Mouse (Mus musculus) c-Kit-positive CD71-positive TER-119-negative erythroid progenitor cells, embryonic 14.5 days (primary cell): ENCODE data around the gene Pde6g.

Source experiments
- DNase-seq: peaks from one replicate; pipeline ENCODE4 v3.0.0-alpha.2; 2013; ENCODE audit warnings: low read depth

Pde6g gene

DNA sequence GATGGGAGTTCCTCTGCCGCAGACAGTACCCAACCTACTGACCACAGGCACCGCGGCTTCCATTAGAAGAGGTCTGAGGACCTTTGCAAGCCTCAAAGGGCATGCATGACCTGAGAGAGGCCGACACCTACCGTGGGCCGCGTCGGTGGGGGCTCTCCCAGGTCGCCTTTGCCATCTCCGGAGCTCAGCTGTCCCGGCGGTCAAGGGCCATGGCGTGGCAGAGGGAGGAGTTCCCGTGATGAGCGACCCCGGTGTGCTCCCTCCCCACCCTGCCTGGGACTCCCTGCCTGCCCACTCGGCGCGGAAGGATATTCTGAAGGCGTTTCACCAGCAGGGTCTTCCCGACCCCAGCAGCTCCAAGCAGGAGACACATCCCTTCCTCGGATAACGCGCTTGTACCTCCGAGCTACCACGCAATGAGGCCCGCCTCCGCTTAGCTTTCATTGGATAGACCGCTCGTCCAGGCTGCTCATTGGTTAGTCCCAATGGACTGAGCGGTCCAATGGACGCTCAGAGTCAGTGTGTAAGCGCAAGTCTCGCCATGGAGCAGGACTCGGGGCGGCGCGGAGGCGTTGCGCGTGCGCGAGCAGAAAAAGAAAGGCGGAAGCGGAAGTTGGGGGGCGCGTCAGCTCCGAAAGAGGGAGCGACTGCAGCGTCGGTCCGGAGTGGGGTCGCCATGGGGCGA lies 13.9 kb upstream of the Pde6g start, which contains the start of gene Arl16:
Arl16 (minus strand) TSS at position 557 of the 685 bp plus-strand sequence.
- DNase-seq, result peak; percentile 98

DNA sequence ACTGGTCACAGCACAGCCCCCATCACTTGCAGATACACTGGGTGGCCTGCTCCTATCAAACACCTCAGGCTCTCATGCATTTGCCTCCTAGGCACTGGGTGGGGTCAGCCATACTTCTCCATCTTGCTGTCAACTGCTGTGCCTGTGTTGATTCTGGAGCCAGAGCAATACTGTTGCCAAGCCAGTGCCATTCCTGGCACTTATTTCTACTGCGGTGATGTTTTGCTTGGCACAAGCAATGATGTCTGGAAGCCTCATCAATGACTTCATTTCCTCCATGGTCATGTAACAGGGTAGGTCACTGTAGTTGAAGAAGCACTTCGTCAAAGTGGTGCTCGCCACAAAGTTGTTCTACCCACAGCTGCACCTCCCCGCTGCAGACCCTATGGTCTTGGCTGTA lies 12.2 kb upstream of the Pde6g start:
- DNase-seq, result no peak

DNA sequence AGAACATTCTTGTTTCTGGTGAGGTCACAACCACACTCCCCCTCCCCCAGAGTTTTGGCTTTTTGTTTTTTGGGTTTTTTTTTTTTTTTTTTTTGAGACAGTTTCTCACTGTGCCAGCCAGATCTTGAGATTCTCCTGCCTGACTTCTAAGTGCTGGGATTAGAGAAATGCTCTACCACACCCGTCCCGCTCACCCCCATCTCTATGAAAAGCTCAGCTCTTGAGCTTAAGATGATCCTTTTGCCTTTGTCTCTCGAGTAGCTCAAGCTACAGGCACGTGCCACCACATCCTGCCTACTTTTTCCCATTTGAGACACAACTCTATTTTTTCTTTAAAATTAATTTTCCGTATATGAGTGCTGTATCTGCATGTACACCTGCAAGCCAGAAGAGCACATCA lies 11.1 kb upstream of the Pde6g start:
- DNase-seq, result no peak

DNA sequence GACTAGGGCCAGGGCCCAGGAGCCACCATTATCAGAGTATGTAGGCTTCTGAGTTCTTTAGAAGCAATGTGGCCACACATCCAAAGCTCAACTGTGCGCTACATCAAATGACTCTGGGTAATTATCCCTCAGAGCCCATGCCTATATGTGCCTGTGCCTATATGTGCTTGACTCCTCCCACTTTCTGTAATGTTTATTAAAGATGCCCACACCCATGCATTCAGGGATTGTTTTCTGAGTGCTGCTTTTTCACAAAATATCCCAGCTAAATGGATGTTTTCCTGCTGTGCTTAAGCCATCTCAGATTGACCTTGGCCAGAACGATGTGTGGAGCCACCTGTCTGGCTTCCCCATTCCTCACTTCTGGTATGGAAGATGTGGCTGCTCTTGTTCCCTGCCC lies 10.2 kb upstream of the Pde6g start:
- DNase-seq, result no peak

DNA sequence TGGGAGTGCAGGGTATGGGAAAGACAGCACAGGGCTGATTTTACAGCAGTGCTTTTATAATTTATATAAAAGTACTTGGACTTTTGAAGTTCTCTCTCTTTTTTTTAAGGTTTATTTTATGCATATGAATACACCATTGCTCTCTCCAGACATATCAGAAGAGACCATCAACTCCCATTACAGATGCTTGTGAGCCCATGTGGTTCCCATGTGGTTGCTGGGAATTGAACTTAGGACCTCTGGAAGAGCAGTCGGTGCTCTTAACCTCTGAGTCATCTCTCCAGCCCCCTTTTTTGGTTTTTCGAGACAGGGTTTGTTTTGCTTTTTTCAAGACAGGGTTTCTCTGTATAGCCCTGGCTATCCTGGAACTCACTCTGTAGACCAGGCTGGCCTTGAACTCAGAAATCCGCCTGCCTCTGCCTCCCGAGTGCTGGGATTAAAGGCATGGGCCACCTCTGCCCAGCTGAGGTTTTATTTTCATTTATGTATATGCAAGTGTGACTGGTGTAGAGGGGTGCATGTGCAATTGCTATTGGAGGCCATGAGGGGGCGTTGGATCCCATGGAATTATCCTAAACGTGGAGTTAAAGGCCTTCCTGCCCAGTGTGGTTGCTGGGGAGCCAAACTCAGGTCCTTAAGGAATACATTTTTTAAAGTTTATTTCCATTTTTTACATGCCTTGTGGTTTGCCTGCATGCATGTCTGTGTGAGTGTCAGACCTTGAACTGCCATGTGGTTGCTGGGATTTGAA lies 5.7 kb upstream of the Pde6g start:
- peak; percentile 45 for DNase-seq

DNA sequence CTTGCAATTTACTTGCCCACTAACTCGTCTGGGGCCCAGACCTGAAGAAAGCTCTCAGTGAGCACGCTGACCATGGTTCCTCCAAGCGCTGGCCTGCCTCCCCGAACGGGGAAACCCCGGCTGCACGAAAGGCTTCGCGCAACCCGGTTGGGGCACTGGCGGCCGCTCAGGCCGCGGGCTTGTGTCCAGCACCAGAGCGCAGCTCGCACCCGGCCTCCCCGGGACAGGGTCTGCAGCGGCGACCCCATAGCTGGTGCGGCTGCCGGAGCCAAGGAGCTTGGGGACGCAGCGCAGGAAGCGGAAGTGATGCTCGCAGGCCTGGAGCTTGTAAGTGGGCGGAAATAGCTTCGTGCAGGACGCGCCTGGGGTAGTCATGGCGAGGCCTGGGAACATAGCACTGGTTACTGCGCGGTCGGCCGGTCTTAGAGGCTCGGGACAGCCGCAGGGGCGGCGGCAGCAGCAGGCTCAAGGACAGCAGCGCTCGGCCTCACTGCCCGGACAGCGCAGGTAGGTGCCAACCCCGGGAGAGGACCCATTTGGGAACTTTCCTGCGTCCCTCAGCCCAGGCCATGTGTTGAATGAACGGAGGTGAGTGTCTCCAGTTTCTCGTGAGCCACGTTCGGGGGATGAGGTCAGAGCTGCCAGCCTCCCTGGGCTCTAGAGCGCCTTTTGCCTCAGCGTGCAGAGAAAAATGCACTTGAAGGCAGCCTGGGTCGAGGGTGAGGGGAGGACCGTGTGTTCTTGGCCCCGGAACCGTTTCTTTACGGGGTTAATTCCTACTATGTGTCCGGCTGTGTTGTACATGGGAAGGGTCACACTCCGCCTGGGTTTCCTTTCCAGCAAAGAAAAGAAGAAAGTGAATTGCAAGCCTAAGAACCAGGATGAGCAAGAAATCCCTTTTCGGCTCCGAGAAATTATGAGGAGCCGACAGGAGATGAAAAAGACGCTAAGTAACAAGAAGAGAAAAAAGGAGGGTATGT lies 4.8 kb upstream of the Pde6g start, which contains the start of the genes Oxld1 and Ccdc137:
Oxld1 (minus strand) TSS at position 297 of the 980 bp plus-strand sequence.
Ccdc137 (plus strand) TSS at position 344 of the 980 bp plus-strand sequence.
- peak; percentile 74 for DNase-seq

DNA sequence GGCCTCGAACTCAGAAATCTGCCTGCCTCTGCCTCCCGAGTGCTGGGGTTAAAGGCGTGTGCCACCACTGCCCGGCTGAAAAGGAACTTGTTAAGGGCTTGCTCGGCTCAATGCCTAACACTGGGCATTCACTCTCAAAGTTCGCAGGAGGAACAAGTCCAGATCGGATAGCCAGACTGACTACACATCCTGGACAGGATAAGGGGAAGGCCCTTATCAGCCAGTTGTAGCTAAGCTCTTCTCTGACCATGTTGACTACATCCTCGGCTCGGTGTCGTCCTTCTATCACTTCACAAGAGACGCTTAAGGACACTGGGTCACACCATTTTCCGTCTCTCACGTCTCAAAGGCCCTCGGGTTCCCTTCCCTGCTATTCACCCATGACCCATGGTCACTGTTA lies 4.1 kb upstream of the Pde6g start:
- peak; percentile 43 for DNase-seq

DNA sequence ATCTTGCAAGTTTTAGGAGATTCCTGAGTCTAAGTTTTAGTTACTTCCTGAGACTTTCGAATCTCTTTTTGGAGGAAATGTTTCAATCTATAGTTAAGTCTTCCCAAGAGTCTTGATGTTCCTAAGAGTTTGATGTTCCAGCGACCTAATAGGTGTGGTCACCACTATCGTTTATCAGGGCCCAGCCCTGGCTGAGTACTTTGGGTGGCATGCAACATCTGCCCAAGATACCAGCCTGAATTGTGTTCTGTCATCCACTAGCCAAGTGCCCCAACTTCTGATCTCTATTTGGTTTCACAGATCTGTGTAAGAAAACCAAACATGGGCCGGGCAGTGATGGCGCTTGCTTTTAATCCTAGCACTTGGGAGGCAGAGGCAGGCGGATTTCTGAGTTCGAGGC lies 2.1 kb upstream of the Pde6g start:
- no peak for DNase-seq

DNA sequence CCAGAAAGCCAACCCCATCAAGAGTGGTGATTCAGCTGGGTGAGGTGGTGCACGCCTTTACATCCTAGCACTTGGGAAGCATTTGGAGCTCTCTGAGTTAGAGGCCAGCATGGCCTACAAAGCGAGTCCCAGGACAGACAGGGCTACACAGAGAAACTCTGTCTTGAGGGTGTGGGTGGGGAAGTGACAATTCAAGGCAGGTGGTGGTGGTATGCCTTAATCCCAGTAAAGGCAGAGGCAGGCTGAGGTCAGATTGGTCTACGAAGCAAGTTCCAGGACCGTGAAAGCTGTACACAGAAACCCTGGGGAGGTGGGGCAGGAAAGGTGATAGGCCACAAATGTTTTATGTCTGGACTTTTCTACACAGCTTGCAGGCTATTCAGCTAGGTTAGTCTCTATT lies 1.7 kb upstream of the Pde6g start:
- DNase-seq, result no peak

DNA sequence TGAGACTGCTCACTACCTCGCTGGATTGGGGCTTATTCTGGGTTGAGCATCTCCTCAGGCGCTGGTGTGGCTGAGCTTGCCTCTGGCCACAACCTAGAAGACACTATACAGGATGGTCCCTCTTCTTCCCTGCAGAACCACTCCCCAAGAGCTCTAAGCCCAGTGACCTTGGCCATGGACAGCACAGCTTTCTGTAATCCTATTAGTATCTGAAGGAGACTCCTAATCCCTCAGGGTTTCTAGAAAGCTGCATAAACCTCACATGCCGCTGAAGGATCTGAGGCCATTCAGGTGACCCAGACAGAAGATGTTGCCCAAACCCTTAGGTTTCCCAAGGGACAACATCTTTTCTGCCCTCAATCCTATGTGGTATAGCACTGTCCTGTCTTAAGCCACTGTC lies 1.1 kb downstream of the Pde6g start:
- no peak for DNase-seq

DNA sequence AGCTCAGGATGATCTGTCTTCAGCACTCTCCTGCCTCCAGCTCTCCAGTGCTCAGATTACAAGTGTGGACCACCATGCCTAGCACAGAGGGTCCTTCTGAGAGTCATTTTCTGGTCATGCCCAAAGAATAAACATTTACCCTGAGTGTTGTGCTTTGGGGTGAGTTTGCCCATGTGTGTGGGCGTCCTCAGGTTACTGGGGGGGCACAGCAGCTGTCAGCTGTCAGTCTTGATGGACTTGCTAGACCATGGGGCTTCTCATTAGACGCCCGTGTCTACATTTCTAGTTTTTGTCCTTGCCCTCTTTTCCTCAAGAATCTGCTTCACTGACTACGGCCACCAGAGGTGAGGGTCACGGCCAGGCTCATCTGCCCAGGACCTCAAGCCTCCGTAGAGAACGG lies 6.1 kb downstream of the Pde6g start:
- no peak for DNase-seq

DNA sequence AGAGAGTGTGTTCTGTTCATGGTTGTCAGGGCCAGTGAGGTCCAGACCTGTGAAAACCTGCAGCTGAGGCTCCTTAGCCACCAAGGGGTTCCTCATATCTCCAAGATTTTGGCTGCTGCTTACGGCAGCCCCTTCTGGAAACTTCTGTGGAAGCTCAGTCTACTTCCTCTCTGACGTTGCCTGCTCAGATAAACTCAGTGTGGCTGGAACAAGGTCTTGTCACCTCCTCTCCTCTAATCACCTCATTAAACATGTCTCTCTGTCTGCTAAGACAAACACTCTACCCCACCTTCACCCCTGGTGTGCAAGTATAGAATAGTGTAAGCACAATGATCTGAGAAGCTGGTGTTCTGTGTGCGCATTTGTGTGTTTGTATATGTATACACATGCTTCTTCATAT lies 7.8 kb downstream of the Pde6g start:
- DNase-seq, result no peak

DNA sequence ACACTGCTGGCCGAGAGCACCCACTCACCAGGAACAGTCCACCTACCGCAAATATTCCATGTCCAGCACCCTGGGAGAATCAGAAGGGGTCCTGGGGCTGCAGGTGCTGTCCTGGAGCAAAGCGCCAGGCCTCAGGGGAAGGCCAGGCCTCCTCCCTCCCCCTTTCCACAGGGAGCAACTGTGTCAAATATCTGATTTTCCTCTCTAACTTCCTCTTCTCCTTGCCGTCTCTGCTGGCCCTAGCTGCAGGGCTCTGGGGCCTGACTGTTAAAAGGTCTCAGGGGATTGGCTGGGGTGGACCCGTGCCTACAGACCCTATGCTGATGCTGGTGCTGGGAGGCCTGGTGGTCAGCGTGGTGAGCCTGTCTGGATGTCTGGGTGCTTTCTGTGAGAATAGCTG lies 9.2 kb downstream of the Pde6g start:
- no peak for DNase-seq

DNA sequence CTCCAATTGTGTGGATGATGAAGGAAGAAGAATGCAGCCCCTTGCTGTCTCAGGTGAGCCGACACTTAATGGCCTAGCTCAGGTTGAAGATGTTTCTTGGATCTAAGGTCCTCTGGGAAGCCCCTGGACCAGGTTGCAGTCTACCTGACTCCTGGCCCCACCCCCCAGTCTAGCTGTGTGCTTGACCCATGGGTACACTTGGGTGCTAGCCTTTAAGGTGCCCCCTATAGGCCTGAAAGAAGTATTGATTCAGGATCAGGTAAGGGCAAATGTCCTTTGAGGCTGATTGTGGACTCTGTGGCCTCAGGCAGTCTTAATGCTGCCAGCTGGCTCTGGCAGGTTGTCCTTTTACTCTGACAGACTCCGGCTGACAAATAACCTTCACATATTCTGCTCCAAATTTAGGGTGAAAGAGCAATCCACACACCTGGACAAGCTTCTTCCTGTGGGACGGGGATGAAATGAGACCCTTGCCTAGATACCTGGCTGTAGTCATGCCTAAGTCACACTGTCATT lies 10.5 kb downstream of the Pde6g start:
- no peak for DNase-seq

DNA sequence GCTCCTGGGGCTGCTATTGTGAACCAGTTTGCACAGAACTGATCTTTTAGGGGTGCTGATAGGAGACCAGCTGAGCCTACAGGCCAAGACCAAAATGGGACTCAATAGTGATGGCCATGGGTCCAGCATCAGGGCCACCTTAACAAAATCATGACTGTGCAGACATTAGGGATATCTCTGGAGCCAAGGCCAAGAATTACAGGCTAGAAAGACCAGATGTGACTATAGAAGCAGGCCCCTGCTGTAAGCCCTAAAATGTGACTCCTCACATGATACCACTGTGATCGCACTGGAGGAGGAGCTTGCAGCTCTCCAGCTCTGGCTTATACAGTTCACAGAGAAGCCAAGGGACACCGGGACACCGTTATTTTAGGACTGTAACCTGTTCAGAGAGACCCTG lies 11.0 kb downstream of the Pde6g start, which contains the start of gene Tspan10:
Tspan10 (plus strand) TSS at position 301 of the 400 bp plus-strand sequence.
- no peak for DNase-seq

DNA sequence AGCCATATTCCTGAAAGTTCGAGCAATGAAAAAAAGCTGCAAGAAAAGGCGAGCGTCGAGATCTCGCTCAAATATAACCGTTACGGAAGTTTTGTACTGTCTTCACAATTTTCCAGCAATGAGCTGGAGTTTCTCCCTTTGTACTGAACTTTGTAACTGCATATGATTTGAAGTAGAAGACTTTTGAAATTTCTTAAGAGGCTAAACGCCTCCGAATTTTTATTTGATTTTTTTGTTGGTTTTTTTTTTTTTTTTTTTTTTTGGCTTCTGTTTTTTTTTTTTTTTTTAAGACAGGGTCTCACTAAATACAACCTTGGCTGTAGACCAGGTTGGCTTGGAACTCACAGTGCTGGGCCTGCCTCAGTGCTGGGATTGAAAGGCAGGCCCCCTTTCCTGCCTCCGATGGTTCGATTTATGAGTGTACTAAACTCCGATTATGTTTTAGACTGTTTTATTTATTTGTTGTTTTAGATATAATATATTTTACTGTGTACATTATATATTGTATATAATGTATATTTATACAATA lies 15.4 kb downstream of the Pde6g start:
- no peak for DNase-seq

DNA sequence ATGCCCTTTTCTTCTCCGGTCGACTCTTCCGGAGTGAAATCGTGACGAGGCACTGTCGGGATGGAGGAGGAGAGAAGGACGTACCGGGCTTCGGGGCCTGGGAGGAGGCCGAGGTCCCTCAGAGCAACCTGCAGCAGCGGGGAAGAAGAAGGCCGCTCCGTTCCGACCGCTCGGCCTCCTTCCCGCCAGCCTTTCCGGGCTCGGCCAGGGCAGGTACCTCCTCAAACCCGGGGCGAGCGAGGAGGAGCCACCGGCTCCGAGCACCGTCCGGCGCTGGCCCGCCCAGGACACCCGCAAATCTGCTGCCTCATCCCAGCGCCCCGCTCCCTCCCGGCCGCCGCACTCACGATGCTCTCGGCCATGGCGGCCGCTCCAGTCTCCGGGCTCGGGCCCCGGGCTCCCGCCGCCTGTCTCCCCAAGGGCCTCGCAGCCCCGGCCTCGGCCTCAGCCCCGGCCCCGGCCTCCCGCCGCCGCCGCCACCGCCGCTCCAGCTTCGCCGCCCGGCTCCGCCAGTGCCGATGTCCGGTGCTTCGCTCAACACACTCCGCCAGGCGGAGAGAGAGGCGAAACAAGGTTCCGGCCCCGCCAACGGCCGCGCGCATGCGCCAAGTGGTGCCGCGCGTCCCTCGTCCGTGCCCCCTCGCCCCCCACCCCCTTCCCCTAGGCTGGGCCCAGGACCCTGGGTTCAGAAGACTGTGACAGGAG lies 16.0 kb downstream of the Pde6g start, which contains the start of gene Nploc4:
Nploc4 (minus strand) TSS at position 557 of the 705 bp plus-strand sequence.
- DNase-seq, result peak; percentile 74

DNA sequence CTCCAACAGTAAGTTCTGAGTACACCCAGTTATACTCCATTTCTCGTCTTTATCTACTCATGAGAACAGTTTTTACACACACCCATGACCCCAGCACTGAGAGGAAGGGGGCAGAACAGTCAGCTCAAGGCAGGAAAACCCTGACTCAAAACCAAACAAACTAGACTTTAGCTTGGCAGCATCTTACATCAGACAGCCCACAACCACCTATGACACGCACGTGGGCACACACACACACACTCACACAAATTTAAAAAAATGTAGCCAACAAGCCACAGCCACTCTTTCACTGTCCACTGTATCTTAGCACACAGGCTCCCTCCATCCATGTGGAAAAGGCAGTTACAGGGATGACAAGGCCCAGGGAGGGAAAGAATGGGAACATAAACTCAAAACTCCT lies 26.6 kb downstream of the Pde6g start:
- no peak for DNase-seq

DNA sequence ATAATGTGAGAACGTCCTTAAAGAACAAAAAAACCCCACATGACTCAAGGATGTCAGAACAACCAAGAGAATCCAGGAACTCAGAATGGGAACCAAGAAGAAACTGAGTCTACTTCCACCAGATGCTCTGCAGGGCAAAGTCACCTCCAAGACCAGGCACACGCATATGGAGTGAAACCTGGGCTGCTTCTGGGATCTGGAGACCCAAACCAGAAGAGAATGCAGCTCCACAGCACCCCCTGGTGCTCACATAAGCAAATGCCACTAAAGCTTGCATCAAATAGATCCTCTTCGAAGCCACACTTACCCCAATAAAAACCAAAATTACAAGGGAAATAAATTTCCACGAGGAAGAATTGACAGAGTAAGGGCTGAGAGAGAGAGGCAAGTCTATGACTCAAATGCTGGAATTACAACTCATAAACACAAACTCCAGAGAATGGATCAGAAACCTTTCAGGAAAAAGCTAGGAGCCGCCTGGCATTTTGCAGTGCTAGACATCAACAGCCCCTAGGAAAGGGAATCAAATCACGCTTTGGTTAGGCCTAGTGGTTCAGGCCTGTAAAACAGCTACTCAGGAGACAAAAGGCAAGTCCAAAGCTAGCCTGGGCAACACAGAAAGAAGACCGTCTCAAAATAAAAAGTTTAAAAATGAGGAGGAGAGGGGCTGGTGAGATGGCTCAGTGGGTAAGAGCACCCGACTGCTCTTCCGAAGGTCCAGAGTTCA lies 29.6 kb downstream of the Pde6g start:
- peak; percentile 58 for DNase-seq
